Mouse (Mus musculus): Measurements from ENCODE around the gene Phlda2. TPM values are rescaled to one million over a fixed set of nuclear protein-coding genes. Genes with fewer than 3 reads are reported as not detected.
"Not testable (repeated sequence)": the region's sequence is repeated elsewhere in the genome, so short reads cannot be mapped to it uniquely, and the experiment has no call there.

Gene Phlda2
- 0.37 and 0.54 TPM in 2 replicates for polyA plus RNA-seq (2014; fragmentation: Nextera tagmentation; extraction: Ambion mirVana)

GRCm38 (mm10) chr7:143502418-143503200, at the start of gene Phlda2:
Gene Phlda2 (minus strand): TSS chr7:143503150.
- Histone ChIP-seq H3K27me3 (ENCODE audit: control insufficient read depth, insufficient read depth, low read length) (peaks cover 42% of the 10 kb centered on the region), H3K27ac (ENCODE audit: low read depth, low read length) (no peak within 1 kb of the TSS), H3K4me1 (ENCODE audit: control insufficient read depth, insufficient read depth, low read length) (peaks cover 5% of the 10 kb centered on the region; the same call in 1 of the 2 replicates), H3K4me3 (ENCODE audit: low read depth, low read length) (peak within 1 kb of the TSS; percentile 34), H3K9me3 (ENCODE audit: control insufficient read depth, low read length) (no peaks in the 10 kb centered on the region), H3K9ac (ENCODE audit: low read length) (peak within 1 kb of the TSS; percentile 24; the same call in 1 of the 2 replicates), H3K36me3 (ENCODE audit: control insufficient read depth, insufficient read depth, low read length) (no peaks in the 10 kb centered on the region), H3K4me2 (peak within 1 kb of the TSS; percentile 57)
- WGBS: 3% methylated on average over 51 of the region's 51 CpGs
- DNase-seq (ENCODE audit: low spot score, missing footprints): peak; percentile 94
- ATAC-seq (ENCODE audit: low FRiP score): no peak

DNA sequence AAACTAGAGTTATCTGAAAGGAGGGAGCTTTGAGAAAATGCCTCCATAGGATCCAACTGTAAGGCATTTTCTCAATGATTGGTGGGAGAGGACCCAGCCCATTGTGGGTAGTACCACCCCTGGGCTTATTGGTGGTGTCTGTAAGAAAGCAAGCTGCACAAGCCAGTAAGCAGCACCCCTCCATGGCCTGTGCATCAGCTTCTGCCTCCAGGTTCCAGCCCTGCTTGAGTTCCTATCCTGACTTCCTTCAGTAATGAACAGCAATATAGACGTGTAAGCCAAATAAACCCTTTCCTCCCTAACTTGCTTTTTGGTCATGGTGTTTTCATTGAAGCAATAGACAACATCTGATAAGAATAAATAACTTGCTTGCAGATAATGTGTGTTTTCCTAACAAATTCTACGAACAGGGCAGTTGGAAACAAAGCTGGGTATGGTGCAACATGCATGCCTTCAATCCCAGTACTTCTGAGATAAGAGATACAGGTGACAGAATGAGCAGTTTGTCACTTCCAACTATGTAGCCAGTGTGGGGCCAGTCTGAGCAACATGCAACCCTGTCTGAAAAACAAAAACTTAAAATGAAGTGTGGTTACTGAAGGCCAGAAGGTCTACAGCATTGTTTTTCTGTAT, 46.8 kb upstream of the Phlda2 start:
- peak overlapping the region; percentile 85 for H3K4me2 ChIP-seq
- H3K27ac ChIP-seq (ENCODE audit: low read depth, low read length): peak overlapping the region; percentile 68
- WGBS: 44% methylated on average over 2 of the region's 2 CpGs
- peak overlapping the region; percentile 81 for H3K9ac ChIP-seq (ENCODE audit: low read length)
- no peaks in the 10 kb centered on the region for H3K9me3 ChIP-seq (ENCODE audit: control insufficient read depth, low read length)
- 0 out of 2 replicates have a peak, but pooled peaks cover under 1% of the 10 kb centered on the region for H3K36me3 ChIP-seq (ENCODE audit: control insufficient read depth, insufficient read depth, low read length)
- ATAC-seq (ENCODE audit: low FRiP score): peak; percentile 1; the same call in 1 of the 2 replicates
- no peaks in the 10 kb centered on the region for H3K27me3 ChIP-seq (ENCODE audit: control insufficient read depth, insufficient read depth, low read length)
- H3K4me3 ChIP-seq (ENCODE audit: low read depth, low read length): peak overlapping the region; percentile 93
- DNase-seq (ENCODE audit: low spot score, missing footprints): peak; percentile 56
- H3K4me1 ChIP-seq (ENCODE audit: control insufficient read depth, insufficient read depth, low read length): peaks cover 17% of the 10 kb centered on the region

DNA sequence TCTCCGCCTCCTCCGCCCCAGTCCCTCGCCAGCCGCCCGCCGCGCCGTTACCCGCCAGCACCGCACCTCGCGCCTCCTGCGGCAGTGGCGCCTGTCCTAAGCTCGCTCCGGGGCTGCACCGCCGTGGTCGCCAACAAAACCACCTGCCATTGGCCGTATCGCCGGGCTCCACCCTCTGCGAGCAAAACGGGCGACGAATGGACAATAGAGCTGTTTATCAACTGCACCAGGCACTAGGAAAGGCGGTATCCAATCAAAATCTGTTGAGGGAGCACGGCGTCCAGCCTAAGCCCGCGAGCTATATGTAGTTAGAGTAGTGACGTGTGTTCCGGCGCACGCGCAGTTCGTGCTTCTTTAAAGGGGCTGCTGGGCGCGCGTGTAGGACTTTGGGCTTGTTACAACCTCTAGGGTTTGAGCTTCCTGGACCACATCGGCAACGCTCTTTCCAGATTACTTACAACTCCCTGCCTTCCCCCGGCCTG, 46.1 kb upstream of the Phlda2 start, which contains the start of gene Nap1l4:
Nap1l4 (minus strand) TSS at position 131 of the 482 bp plus-strand sequence.
- Histone ChIP-seq H3K4me3 (ENCODE audit: low read depth, low read length) (peak within 1 kb of the TSS; percentile 93), H3K4me1 (ENCODE audit: control insufficient read depth, insufficient read depth, low read length) (peaks cover 17% of the 10 kb centered on the region), H3K27ac (ENCODE audit: low read depth, low read length) (peak within 1 kb of the TSS; percentile 81), H3K9ac (ENCODE audit: low read length) (peak within 1 kb of the TSS; percentile 97), H3K4me2 (peak within 1 kb of the TSS; percentile 85), H3K27me3 (ENCODE audit: control insufficient read depth, insufficient read depth, low read length) (no peaks in the 10 kb centered on the region), H3K36me3 (ENCODE audit: control insufficient read depth, insufficient read depth, low read length) (0 out of 2 replicates have a peak, but pooled peaks cover 2% of the 10 kb centered on the region), H3K9me3 (ENCODE audit: control insufficient read depth, low read length) (no peaks in the 10 kb centered on the region)
- DNase-seq (ENCODE audit: low spot score, missing footprints) (peak; percentile 100), ATAC-seq (ENCODE audit: low FRiP score) (peak; percentile 99)
- WGBS: under 1% methylated on average over 43 of the region's 43 CpGs

DNA sequence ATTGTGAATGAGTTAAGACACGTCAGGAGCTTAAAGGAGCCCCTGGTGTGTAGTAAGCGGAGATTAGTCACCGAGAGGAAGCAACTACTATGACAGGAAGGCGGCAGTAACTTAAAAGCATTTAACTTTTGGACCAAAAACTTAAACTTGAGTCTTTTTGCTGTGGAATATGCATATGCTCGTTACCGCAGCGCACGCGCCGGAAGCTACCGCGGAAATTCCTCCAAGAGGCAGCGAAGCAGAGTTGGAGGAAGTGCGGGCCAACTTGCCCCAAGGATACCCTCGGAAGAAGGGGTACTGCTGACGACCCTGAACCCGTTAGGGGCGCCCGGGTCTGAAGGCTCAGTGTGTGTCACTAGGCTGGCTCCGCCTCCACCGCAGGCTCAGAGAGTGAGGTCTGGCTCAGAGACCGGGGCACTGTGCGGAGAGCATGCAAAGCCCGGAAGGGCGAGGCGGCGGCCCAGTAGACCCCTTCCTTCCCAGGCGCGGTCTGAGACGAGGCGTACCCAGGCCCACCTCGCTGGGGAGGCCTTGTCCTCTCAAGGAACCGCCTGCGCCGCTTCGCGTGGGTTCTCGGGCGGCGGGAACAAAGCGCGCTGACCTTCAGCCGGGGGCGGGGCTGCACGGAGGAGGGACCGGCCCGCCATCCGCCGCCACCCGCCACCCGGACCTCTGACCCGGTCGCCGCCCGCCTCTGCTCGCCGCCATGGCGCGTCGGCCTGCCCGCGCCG, 45.4 kb upstream of the Phlda2 start:
- Histone ChIP-seq H3K9ac (ENCODE audit: low read length) (peak overlapping the region; percentile 97), H3K4me3 (ENCODE audit: low read depth, low read length) (peak overlapping the region; percentile 93), H3K9me3 (ENCODE audit: control insufficient read depth, low read length) (no peaks in the 10 kb centered on the region), H3K4me1 (ENCODE audit: control insufficient read depth, insufficient read depth, low read length) (peaks cover 17% of the 10 kb centered on the region), H3K36me3 (ENCODE audit: control insufficient read depth, insufficient read depth, low read length) (0 out of 2 replicates have a peak, but pooled peaks cover 2% of the 10 kb centered on the region), H3K4me2 (peak overlapping the region; percentile 79), H3K27ac (ENCODE audit: low read depth, low read length) (peak overlapping the region; percentile 81), H3K27me3 (ENCODE audit: control insufficient read depth, insufficient read depth, low read length) (no peaks in the 10 kb centered on the region)
- under 1% methylated on average over 50 of the region's 63 CpGs for WGBS
- ATAC-seq (ENCODE audit: low FRiP score) (peak; percentile 84), DNase-seq (ENCODE audit: low spot score, missing footprints) (peak; percentile 98)

GRCm38 (mm10) chr7:143546554-143546953, 43.6 kb upstream of the Phlda2 start:
- no peak for ATAC-seq (ENCODE audit: low FRiP score)
- no peaks in the 10 kb centered on the region for H3K9me3 ChIP-seq (ENCODE audit: control insufficient read depth, low read length)
- H3K4me1 ChIP-seq (ENCODE audit: control insufficient read depth, insufficient read depth, low read length): peaks cover 17% of the 10 kb centered on the region
- H3K9ac ChIP-seq (ENCODE audit: low read length): no peak overlapping the region
- H3K36me3 ChIP-seq (ENCODE audit: control insufficient read depth, insufficient read depth, low read length): 0 out of 2 replicates have a peak, but pooled peaks cover 2% of the 10 kb centered on the region
- H3K4me2 ChIP-seq: no peak overlapping the region
- H3K4me3 ChIP-seq (ENCODE audit: low read depth, low read length): no peak overlapping the region
- no peak overlapping the region for H3K27ac ChIP-seq (ENCODE audit: low read depth, low read length)
- DNase-seq (ENCODE audit: low spot score, missing footprints): peak; percentile 66
- 85% methylated on average over 2 of the region's 2 CpGs for WGBS
- H3K27me3 ChIP-seq (ENCODE audit: control insufficient read depth, insufficient read depth, low read length): no peaks in the 10 kb centered on the region

- H3K4me3 ChIP-seq (ENCODE audit: low read depth, low read length): no peak overlapping the region
- WGBS: 96% methylated on average over 2 of the region's 2 CpGs
- ATAC-seq (ENCODE audit: low FRiP score) (no peak), DNase-seq (ENCODE audit: low spot score, missing footprints) (peak; percentile 90)
- H3K4me1 ChIP-seq (ENCODE audit: control insufficient read depth, insufficient read depth, low read length): peaks cover 12% of the 10 kb centered on the region
- H3K27me3 ChIP-seq (ENCODE audit: control insufficient read depth, insufficient read depth, low read length): no peaks in the 10 kb centered on the region
- no peak overlapping the region for H3K4me2 ChIP-seq
- peaks cover 2% of the 10 kb centered on the region; the same call in 1 of the 2 replicates for H3K36me3 ChIP-seq (ENCODE audit: control insufficient read depth, insufficient read depth, low read length)
- no peaks in the 10 kb centered on the region for H3K9me3 ChIP-seq (ENCODE audit: control insufficient read depth, low read length)
- no peak overlapping the region for H3K9ac ChIP-seq (ENCODE audit: low read length)
- H3K27ac ChIP-seq (ENCODE audit: low read depth, low read length): no peak overlapping the region
Observed at GRCm38 (mm10) chr7:143544368-143544767, 41.4 kb upstream of the Phlda2 start.

DNA sequence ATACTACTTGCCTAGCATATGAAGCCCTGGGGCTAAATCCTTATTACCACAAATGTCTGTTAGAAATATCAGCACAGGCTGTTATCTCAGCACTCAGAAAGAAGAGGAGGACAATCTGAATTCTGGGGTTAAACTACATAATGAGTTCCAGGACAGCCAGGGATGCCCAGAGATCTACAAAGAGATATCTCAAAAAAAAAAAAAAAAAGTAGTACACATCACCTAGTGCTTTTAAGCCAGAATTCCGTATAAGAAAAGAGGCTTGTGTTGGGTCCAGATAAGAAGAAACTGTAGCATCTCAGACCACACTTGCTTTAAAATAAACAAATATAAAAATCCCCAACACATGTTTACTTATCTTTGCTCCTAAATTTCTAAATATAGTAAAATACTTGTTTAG, 35.7 kb upstream of the Phlda2 start:
- DNase-seq (ENCODE audit: low spot score, missing footprints) (no peak), ATAC-seq (ENCODE audit: low FRiP score) (no peak)
- Histone ChIP-seq H3K4me3 (ENCODE audit: low read depth, low read length) (no peak overlapping the region), H3K9ac (ENCODE audit: low read length) (no peak overlapping the region), H3K4me2 (no peak overlapping the region), H3K36me3 (ENCODE audit: control insufficient read depth, insufficient read depth, low read length) (peaks cover 24% of the 10 kb centered on the region; the same call in 1 of the 2 replicates), H3K9me3 (ENCODE audit: control insufficient read depth, low read length) (no peaks in the 10 kb centered on the region), H3K27me3 (ENCODE audit: control insufficient read depth, insufficient read depth, low read length) (no peaks in the 10 kb centered on the region), H3K27ac (ENCODE audit: low read depth, low read length) (no peak overlapping the region), H3K4me1 (ENCODE audit: control insufficient read depth, insufficient read depth, low read length) (no peaks in the 10 kb centered on the region)
- WGBS: 72% methylated on average over 1 of the region's 1 CpGs

DNA sequence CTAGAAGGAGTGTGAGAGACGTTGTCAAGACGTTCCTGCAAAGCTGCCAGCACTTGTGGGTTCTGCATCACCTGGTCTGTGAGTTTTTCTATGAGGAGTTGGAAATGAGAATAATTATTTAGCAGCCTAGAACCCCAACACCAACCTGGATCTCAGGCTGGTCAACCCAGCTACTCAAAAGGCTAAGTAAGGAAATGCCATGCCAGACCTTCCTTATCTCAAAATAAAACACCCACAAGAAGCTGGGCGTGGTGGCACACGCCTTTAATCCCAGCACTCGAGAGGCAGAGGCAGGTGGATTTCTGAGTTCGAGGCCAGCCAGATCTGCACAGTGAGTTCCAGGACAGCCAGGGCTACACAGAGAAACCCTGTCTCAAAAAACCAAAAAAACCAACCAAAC, 35.3 kb upstream of the Phlda2 start:
- DNase-seq (ENCODE audit: low spot score, missing footprints); ATAC-seq (ENCODE audit: low FRiP score); H3K4me3 ChIP-seq (ENCODE audit: low read depth, low read length); H3K9ac ChIP-seq (ENCODE audit: low read length); H3K27ac ChIP-seq (ENCODE audit: low read depth, low read length); H3K4me2 ChIP-seq; H3K4me1 ChIP-seq (ENCODE audit: control insufficient read depth, insufficient read depth, low read length); H3K9me3 ChIP-seq (ENCODE audit: control insufficient read depth, low read length); H3K27me3 ChIP-seq (ENCODE audit: control insufficient read depth, insufficient read depth, low read length): not testable (repeated sequence)
- WGBS: 90% methylated on average over 6 of the region's 6 CpGs
- peaks cover 28% of the 10 kb centered on the region for H3K36me3 ChIP-seq (ENCODE audit: control insufficient read depth, insufficient read depth, low read length)

Data from midbrain, embryonic 11.5 days (tissue).